Mouse (Mus musculus) megakaryocyte, embryonic 14.5 days (primary cell): ENCODE measurements around the gene Foxe3.

Experiments used
- FLI1 ChIP-seq: IDR thresholded peaks from 2 replicates; pipeline ENCODE4 v1.6.1; 2012; ENCODE audit warnings: low read length, inconsistent platforms, mixed read lengths
- GATA1 ChIP-seq: IDR thresholded peaks from 3 replicates; pipeline ENCODE4 v1.6.1; 2012; ENCODE audit warnings: mixed read lengths, low read length, inconsistent platforms, borderline replicate concordance

DNA sequence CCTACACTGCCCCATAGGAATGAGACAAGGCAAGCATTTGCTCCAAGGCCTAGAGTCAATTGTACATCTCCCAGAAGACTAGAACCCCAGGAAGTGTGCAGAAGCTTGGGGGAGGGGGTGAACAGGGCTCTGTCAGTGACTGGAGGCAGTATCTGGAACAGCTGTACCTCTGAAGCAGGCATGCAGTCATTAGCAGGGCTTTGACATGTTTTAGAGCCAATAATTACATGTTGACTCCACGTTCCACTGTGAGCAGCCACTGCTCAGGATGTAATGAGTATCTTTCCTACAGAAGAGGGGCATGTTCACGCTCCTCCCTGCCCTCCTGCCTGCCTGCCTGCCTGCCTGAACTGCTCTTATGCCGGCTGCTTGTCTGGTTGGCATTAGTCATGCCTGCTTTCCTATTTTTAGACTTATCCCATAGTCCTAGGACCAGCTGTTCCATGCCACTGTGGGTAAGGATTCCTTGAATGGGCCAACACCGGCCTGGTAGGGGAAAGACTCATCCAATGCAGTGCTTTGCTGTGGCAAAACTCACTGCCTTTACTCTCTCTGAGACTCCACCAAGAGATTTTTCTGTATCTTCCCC, 11.7 kb upstream of the Foxe3 start:
- TF ChIP-seq GATA1 (no peak), FLI1 (no peak)
